Mouse (Mus musculus): ENCODE data around the gene Spock1.

Gene Spock1

DNA sequence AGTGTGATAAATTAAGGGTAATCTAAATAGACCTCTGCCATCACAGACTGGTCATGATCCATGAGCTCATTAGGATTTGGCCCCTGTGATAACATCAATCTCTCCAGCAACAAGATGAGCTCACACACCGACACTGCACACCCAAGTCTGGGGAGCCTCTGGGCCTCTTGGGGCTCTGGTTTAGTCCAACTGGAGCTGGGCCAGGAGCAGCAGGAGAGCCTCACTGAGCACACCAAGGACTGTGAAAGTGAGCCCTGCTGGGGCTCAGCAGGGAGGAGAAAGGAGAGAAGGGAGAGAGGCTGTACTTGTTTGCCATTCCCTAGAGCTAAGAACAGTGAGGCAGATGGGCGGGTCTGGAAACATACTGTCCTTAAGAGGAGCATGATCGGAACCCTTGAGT is 248.3 kb downstream of the Spock1 start:
- DNase-seq (ENCODE audit: low read depth, low spot score): no peak

DNA sequence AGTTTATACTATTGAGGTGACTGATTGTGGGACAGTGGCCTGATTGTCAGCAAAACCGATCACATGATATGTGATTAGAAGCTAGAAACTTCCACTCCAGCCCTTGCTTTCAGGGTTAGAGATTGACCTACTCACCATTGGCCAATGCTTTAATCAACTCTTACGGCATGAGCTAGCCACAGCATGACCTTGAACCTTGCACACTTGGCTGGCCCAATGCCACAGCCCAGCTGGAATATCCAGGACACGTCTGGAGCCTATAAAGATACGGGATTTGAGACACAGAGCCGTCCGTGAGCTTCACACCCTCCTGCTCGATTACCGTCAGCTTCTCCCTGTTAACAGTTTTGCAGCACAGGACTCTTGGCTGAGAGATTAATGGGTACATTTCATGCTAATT is 251.5 kb downstream of the Spock1 start:
- no peak for DNase-seq (ENCODE audit: low read depth, low spot score)

DNA sequence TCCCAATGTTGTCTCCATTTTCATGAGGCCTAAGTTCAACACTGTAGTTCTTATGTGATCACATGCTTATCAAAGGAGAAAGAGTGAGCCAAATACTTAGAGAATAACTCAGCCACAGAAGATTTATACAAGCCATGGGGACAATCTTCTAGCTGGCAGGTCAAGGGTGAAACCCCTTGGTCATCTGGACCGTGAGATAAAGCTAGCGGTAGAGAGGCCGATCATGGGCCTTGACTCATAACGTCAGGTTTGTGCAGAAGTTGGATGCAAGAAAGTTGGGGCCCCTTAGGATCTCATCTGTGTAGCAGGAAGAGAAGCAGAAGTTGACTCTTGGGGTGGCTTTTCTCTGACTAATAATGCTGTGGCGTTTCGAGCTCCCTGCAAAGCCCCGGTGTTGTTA is 253.8 kb downstream of the Spock1 start:
- DNase-seq (ENCODE audit: low read depth, low spot score): no peak

DNA sequence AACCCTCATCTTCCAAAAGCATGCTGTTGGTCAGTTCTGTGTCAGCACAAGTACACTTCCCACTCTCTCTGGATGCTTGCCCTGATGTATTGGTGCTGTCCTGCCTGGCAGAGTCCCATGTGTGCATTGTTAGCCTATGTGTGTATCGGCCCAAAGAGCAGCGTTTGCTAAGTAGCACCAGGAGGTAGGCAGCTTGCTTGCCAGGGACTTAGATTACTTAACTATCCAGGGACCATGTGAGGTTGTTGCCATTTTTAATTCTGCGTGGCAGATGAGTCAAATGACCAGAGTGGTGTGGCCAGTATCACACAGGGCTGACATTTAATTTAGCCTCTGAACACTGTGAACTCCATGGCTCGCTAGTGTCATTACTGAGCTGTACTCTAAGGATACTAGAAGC is 256.9 kb downstream of the Spock1 start:
- DNase-seq (ENCODE audit: low read depth, low spot score): no peak

DNA sequence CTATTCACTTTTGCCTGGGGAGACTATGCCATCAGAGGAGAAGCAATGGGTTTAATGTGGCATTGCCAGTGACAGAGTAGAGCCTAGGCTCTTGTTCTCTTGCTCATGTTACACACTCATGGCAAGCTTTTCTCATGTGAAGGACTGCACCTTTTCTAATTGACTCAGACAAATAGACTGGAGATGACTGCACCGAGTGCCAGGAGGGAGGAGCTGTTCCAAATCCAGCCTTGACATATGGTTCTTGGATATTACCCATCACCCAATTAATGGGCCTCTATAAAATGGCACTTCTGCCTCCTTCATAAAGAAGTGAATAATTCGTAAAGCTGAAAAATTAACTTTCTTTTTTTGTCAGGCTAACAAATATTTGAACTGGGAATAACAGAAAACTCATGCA is 259.3 kb downstream of the Spock1 start:
- DNase-seq (ENCODE audit: low read depth, low spot score): no peak

DNA sequence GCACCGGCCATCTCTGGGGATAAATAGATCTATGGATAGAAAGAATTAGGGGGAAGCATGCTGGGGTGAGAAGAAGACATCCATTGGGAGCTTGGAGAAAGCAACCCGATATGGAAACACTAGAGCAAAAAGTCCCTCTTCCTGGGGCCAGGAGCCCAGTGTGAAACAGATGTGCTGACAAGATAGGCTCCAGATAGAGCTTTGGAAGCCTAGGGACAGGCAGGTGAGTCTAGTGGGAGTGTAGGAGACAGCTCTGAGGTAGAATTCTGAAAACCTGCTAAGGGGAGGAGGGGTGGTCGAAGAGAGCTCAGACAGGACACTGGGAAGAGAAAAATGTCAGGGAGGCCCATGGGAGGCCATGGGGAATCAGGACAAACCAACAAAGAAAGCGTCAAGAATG is 260.7 kb downstream of the Spock1 start:
- no peak for DNase-seq (ENCODE audit: low read depth, low spot score)

DNA sequence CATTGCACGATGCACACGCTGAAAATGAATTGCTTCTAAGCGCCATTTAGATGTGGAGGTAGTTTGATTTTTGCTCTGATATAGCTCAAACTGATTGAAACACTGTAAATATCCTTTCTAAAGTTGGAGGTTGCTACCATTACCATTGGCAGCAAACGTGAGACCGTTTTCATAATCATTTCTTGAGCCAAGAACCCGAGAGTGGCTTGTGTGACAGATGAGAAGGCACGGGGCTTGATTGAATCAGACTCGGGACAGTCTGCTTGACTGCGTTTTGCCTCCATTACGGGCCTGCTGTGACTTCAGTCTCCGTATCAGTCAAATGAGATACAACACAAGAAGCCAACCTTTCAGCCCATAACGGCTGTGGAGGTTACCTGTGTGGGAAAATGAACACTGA is 265.1 kb downstream of the Spock1 start:
- no peak for DNase-seq (ENCODE audit: low read depth, low spot score)

DNA sequence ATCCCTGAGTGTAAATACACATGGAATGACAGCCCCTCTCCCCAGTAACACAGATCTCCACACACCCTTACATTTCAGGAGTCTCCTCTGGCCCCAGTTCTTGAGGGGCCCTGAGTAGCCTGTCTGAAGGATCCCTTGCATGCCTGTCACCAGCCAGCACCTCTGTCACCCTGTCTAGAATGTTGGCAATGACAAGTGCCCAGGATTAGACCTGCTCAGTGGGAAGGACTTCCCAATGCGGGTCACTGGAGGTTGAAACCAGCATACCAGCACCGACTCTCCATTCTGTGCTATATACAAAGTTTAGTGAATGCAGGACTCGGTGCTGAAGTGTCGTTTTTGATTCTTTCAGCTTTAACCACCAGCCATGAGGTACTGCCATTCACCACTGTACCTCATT is 266.5 kb downstream of the Spock1 start:
- no peak for DNase-seq (ENCODE audit: low read depth, low spot score)

DNA sequence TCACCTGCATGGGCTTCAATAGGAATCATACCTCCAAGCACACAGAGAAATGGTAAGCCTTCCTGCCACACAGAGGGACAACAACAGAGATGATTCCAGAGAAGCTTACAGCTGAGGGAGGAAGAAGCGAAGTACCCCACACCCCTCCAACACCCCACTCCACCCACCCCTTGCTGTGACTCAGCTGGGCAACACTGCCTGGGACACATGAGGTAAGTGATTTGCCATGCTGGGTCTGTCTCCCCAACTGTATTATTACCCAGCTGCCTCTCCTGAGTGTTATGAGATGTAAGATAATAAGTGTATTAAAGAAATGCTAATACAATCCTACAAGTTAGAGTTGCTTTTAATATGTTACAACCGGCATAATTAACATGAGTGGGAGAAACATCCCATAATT is 267.2 kb downstream of the Spock1 start:
- DNase-seq (ENCODE audit: low read depth, low spot score): no peak

DNA sequence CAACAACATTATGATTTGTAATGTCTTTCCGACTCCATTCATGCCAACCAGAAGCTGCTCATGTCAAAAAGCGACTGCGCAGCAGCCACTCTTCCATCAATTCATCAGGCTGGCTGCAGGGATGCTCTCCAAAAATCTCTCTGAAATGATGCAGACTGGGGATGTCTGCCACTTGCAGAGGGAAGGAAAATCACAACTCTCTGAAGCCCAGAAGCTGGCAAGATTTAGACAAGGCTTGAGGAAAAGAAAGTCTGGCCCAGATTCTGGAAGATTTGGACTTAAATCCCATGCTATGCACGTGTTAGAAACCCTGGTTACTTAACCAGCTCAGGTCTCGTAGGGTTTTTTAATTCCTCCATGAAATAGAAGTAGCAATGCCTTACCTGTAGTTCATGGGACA is 269.3 kb downstream of the Spock1 start:
- no peak for DNase-seq (ENCODE audit: low read depth, low spot score)

DNA sequence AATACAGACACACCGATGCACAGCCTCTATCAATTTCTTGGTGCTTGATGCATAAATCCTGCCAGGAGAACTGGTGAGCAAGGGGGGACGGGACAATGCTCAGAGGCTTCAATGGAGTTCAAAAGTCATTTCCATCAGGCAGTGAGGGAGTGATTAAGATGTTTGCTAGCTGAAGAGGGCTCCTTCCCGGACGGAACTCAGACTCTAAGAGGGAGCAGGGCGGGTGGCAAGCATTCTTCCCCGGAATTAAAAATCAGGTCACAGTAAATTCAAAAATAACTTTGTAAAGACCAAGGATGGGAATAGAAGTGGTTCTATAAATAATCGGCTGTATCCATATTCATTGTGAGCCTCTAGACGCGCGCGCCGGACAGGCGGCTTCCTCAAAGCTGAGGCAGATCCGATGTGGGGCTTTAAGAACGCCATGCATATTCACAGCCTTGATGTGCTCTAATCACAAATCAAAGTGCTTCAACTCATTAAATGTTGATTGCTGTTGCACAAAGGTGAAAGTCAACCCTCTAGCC is 270.5 kb downstream of the Spock1 start:
- DNase-seq (ENCODE audit: low read depth, low spot score): no peak

DNA sequence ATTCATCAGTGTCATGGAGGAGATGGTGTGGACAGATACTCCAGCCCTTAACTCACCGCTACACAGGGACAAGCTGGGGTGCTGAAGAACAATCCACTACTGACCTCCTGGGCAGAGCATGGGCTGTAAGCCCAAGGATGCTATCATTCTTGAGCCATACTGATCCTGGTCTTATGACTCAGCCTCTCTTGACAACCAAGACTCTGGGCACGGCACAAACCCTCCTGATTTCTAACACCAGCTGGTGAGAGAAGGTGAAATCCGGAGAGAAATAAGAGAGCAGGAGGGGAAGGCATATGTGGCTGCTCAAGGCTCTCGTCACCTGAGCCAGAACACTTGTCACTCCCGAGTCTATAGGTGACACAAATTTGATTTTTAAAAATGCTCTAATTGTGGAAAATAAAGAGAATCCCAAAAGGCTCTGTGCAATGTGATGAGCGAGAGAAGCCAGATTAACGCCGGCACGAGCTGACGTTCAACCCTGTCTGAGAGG is 271.0 kb downstream of the Spock1 start:
- DNase-seq (ENCODE audit: low read depth, low spot score): no peak

DNA sequence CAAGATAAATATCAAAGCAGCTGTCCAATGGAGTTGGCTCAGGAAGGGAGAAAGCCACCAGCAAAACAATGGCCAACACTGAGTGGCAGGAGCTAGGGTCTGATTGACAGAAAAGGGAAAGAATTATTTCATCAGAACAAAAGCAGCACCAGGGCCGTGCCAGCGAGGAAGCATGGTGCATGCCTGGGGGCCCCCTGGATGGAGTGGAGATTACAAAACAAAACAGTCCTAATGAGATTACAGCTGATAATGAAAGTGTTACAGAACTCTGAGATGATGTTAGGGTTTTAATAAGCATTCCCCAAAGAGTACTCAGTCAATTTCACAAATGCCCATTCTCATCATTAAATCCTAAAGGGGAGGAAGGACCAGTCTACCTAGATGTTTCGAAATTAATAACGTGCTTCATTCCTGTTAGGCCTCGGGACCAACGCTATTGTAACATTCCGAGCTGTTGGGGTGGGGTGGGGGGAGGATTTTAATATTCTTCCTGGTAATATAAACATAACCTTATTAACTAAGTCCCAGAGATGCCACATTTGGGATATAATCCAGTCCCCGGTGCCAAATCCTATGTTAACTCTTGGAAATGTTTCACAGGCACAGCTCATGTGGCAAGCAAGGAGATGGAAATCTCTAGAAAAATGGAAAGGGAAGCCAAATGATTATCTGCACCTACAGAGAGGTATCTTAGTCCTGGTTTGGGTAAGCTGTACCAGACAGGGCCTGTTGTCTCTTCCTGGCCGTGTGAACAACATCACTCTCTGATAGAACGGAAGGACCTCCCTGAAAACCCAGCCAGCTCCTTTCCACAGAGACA is 271.7 kb downstream of the Spock1 start:
- DNase-seq (ENCODE audit: low read depth, low spot score): no peak

DNA sequence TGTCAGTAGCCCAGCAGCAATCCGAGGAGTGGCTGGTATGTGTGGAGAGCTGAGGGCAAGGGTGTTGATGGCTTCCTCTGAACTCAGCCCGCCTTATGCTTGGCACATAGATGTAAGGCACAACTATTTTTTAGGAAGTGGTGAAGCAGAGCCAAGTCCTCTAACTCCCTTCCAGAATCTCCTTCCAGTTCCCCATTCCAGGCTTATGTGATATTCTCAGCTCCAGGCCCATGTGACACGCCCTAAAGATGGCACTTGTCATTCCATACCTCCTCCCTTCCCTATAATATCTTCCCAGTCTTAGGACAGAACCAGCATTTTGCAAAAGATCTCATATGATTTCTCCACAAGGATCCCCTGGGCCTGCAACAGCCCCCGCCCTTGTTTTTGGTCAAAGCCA is 277.6 kb downstream of the Spock1 start:
- no peak for DNase-seq (ENCODE audit: low read depth, low spot score)

DNA sequence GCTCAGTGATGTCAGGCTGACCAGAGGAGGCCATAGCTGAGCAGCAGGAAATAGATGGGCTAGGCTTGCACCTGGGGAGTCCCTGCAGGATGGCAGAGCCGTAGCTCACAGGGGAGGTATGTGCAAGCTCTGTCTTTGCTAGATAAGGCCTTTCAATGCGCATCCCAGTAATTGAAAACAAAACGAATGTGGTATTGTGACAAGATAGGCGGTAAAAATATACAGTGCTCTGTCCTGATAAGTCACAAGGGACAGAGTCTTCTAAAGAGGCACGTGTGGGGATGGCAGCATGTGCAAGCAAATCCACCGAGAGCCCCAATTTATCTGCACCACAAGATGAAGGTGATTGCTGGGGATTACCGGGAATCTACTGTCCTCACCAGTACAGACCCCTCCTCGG is 279.9 kb downstream of the Spock1 start:
- no peak for DNase-seq (ENCODE audit: low read depth, low spot score)

DNA sequence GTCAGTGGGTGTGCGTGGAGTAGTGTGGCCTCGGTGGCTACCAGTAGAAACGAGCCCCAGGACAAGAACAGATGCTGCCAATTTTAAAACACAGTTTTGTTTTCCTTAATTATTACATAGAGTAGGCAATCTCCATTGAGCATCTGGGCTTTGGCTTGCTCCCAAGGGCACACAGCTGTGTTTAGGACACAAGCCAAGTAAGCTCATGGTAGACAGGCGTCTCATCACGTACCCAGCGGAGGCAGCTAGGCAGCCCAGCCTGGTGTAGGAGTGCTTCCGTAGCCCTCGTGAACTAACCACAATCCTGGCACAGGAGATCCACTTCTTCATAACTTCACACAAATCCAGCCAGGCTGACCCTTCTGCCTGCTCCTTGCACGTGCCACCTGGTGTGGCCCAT is 281.7 kb downstream of the Spock1 start:
- DNase-seq (ENCODE audit: low read depth, low spot score): no peak

DNA sequence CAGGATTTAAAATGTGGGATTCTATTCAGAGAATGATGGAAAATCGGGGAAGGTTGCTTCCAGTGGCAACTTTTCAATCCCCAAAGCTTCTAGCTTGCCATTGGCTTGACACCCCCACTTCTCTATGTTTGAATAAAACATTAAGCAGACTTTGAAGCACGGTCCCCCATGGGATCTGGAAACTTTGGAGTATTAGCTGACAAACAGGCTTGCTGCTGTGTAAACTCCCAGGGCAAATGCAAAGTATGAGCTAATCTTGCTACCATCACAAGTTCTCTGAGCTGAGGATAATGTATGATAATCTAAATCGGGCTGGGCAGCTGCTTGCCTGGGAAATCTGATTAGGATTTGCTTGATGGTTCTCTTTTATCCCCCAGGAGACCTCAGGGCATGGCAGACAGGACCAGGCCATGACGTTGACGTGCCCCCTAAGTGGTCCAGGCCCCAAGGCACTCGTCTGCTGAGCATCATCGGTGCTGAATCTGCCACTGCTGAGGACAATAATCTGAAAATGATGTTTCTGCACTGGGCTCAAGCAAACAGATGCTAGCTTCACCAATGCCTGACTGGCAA is 284.1 kb downstream of the Spock1 start:
- no peak for DNase-seq (ENCODE audit: low read depth, low spot score)

DNA sequence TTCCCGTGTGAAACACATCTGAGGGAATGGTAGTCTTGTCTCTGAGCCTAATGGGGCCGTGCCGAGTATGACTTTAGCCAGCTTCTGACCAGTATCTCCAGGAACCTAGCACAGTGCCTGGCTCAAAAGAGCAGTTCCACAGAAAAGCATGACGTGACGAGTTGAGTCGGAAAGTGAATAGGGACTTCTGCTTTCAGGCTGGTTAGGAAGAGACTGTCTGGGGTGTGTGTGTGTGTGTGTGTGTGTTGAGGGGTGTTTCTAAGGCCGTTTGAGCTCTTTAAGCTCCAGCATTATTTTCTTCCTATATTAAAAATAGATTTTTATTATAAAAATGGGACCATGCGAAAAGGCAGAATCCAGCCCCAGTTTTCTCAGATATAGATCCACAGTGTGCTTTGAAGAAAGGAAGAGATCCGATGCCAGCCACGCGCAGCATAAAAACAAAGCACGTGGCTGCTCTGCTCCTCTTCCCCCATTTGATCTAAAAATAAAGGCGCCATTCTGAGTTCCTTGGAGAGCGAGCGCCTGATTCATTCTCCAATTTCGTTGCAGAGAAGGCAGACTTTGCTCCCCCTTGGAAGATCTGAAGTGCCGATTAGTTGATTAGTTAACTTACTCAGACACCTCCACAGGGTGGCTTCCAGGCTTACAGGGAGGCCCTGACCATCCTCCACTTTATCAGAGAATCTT is 288.9 kb downstream of the Spock1 start:
- DNase-seq (ENCODE audit: low read depth, low spot score): no peak

DNA sequence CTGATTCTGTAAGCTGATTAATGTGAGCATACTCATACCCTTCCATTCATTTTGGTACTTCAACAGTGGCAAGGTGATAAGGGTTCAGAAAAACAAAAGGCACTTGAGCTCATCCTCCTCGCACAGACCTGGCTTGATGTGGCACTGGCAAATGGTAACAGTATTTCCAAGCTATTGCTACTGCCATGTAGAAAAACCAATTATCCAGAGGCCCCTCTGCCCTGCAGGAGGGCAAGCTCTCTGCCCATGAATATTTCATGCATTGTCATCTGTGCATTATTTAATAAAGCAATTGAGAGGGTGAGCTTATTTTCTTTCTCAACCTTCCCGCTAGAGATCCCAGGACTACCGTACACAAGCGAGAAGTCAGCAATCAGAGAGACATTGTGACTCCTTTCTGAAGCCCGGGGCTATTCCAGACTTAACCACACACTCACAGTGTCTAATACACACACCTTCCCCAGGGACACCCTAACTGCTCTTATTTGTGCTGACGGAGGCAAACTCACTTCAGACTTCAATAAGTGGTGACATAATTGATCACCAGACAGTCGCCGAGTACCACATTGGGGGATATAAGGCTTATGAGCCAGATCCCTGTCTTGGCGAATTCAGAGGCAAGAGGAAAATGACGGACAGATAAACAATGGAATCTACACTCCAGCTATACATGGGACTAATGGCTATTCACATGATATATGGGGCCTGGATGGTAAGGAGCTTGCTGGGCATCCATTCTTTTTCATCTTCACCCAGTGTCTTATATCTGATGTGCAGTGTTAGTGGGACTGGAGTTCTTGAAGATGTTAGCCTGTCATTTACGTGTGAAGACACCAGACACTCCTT is 296.6 kb downstream of the Spock1 start:
- no peak for DNase-seq (ENCODE audit: low read depth, low spot score)

DNA sequence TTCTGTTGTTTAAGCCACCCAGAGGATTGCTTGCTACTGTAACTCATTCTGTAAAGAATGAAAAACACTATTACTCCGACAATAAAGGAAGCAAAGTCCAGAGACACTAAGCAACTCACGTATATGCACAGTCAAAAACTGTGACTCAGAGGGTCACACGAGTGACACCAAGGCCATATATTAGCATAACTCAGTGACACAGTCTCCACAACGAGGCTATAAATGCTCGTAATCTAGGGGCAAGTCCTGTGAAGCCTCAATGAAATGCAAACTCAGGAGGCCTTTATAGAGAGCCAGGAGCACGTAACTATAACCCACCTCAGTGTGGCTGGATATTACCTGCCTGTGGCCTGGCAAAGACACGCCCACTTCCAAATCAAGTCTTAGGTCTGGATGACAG is 298.2 kb downstream of the Spock1 start:
- no peak for DNase-seq (ENCODE audit: low read depth, low spot score)

DNA sequence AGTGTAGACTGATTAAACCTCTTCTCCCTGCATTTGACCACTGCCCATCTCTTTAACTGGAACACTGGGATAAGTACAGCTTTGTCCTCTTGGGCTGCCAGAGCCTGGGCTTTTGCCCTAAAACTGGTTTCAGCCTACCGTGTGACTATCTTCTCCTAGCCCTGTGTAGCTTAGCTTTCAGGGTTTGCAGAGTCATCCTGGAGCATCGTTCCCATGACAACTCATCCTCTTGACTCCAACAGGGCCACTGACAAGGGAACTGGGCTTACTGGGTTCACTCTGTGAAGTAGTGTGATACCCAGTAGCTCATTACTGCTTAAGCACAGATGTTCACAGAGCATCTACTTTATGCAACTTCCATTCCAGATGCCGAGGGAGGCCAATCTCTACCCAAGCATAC is 303.7 kb downstream of the Spock1 start:
- no peak for DNase-seq (ENCODE audit: low read depth, low spot score)

DNA sequence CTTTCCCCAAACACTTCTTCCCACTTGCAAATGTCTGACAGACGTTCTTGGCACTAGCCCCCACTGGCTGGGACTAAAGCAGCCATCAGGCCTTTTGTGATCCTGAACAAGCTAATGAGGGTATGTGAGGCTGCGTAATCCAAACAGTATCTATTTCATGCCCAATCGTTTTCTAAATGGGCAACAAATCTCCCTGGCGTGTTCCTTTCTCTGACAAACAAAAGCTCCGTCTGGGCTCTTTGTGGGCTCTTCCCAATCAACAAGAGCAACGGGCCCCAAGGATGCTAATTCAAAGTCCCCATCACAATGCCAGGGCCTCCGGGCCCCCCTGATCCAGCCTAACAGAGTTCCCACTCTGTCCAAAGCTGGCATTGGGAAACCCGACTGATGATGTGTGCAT is 304.9 kb downstream of the Spock1 start:
- DNase-seq (ENCODE audit: low read depth, low spot score): peak; percentile 13
